Mouse (Mus musculus): Measurements from ENCODE around the gene Ush1g.

DNA sequence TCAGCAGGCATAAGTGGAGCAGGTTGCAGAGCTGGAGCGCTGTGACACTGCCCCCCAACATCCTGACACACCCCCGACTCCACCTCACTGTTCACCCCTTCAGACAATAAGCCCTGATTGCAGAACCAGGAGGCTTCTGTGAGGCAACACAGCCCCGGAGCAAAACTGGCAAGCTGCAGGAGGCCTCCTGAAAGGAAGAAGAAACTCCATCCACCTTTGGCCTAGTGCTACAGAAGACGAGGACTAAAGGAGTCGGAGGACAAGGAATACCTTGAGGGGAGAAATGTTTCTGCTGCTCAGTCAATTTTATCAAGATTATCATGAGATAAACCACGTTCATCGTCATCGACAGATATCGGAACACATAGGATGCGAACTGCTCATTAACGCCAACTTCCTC is 25.9 kb downstream of the Ush1g start:
- TF ChIP-seq CTCF (IDR thresholded peaks at IDR 0.05; ENCODE audit: low read depth) (no peak), EP300 (optimal IDR thresholded peaks at IDR 0.05) (no peak)

Measured in stomach, postnatal 0 days (tissue).